Mouse (Mus musculus): ENCODE measurements around the gene Diablo. TPM values are rescaled to one million over a fixed set of nuclear protein-coding genes. Genes with fewer than 3 reads are reported as not detected.
A peak's percentile ranks its signal among the peaks of the same experiment; 100 is the strongest.

Diablo gene
- polyA plus RNA-seq, 1 experiment from 2014 or later = 137 TPM

GRCm38 (mm10) chr5:123528641-123529040 is 4.7 kb upstream of the Diablo start:
- Histone ChIP-seq H3K4me2 (ENCODE audit: low read length) (no peak overlapping the region), H3K27me3 (replicated peaks; ENCODE audit: control insufficient read depth, insufficient read depth, low read length) (no peaks in the 10 kb centered on the region), H3K27ac (ENCODE audit: low read depth, low read length) (no peak overlapping the region), H3K4me3 (ENCODE audit: low read depth, low read length) (no peak overlapping the region), H3K4me1 (ENCODE audit: control insufficient read depth, insufficient read depth, low read length) (no peaks in the 10 kb centered on the region), H3K9ac (ENCODE audit: low read length) (no peak overlapping the region), H3K9me3 (replicated peaks; ENCODE audit: control insufficient read depth, low read length) (no peaks in the 10 kb centered on the region), H3K36me3 (ENCODE audit: control insufficient read depth, insufficient read depth, low read length) (peaks cover 63% of the 10 kb centered on the region)
- 77% methylated on average over 7 of the region's 7 CpGs for WGBS
- DNase-seq (ENCODE audit: low spot score) = no peak
- no peak for ATAC-seq

- Histone ChIP-seq H3K36me3 (ENCODE audit: control insufficient read depth, insufficient read depth, low read length) (peaks cover 37% of the 10 kb centered on the region), H3K9me3 (replicated peaks; ENCODE audit: control insufficient read depth, low read length) (no peaks in the 10 kb centered on the region), H3K4me2 (ENCODE audit: low read length) (no peak overlapping the region), H3K27ac (ENCODE audit: low read depth, low read length) (no peak overlapping the region), H3K4me3 (ENCODE audit: low read depth, low read length) (no peak overlapping the region), H3K27me3 (replicated peaks; ENCODE audit: control insufficient read depth, insufficient read depth, low read length) (no peaks in the 10 kb centered on the region), H3K9ac (ENCODE audit: low read length) (no peak overlapping the region), H3K4me1 (ENCODE audit: control insufficient read depth, insufficient read depth, low read length) (peaks cover 10% of the 10 kb centered on the region)
- DNase-seq (ENCODE audit: low spot score) (no peak), ATAC-seq (no peak)
- WGBS = 88% methylated on average over 9 of the region's 9 CpGs
Measured at GRCm38 (mm10) chr5:123525916-123526495, 2.0 kb upstream of the Diablo start.

- no peaks in the 10 kb centered on the region for H3K9me3 ChIP-seq (replicated peaks; ENCODE audit: control insufficient read depth, low read length)
- ATAC-seq = no peak
- no peak for DNase-seq (ENCODE audit: low spot score)
- no peaks in the 10 kb centered on the region for H3K27me3 ChIP-seq (replicated peaks; ENCODE audit: control insufficient read depth, insufficient read depth, low read length)
- 85% methylated on average over 7 of the region's 7 CpGs for WGBS
- H3K36me3 ChIP-seq (ENCODE audit: control insufficient read depth, insufficient read depth, low read length) = peaks cover 30% of the 10 kb centered on the region
- H3K27ac ChIP-seq (ENCODE audit: low read depth, low read length) = peak within 1 kb of the TSS; percentile 65
- H3K9ac ChIP-seq (ENCODE audit: low read length) = peak within 1 kb of the TSS; percentile 79
- peak within 1 kb of the TSS; percentile 93 for H3K4me2 ChIP-seq (ENCODE audit: low read length)
- peaks cover 10% of the 10 kb centered on the region for H3K4me1 ChIP-seq (ENCODE audit: control insufficient read depth, insufficient read depth, low read length)
- peak within 1 kb of the TSS; percentile 90 for H3K4me3 ChIP-seq (ENCODE audit: low read depth, low read length)
Measured at GRCm38 (mm10) chr5:123525281-123525680, 1.3 kb upstream of the Diablo start, which contains the start of gene Gm49027. Gm49027 (minus strand) TSS chr5:123525488.

- DNase-seq (ENCODE audit: low spot score) = no peak
- 0% methylated on average over 15 of the region's 27 CpGs for WGBS
- Histone ChIP-seq H3K27me3 (replicated peaks; ENCODE audit: control insufficient read depth, insufficient read depth, low read length) (no peaks in the 10 kb centered on the region), H3K27ac (ENCODE audit: low read depth, low read length) (peak overlapping the region; percentile 65), H3K4me2 (ENCODE audit: low read length) (peak overlapping the region; percentile 93), H3K9me3 (replicated peaks; ENCODE audit: control insufficient read depth, low read length) (no peaks in the 10 kb centered on the region), H3K4me3 (ENCODE audit: low read depth, low read length) (peak overlapping the region; percentile 90), H3K9ac (ENCODE audit: low read length) (peak overlapping the region; percentile 79), H3K36me3 (ENCODE audit: control insufficient read depth, insufficient read depth, low read length) (peaks cover 29% of the 10 kb centered on the region), H3K4me1 (ENCODE audit: control insufficient read depth, insufficient read depth, low read length) (peaks cover 10% of the 10 kb centered on the region)
- ATAC-seq = peak; percentile 94
Measured at GRCm38 (mm10) chr5:123524393-123524750, 396 bp upstream of the Diablo start.

GRCm38 (mm10) chr5:123522166-123522565 is 1.8 kb downstream of the Diablo start:
- Histone ChIP-seq H3K36me3 (ENCODE audit: control insufficient read depth, insufficient read depth, low read length) (peaks cover 33% of the 10 kb centered on the region), H3K4me1 (ENCODE audit: control insufficient read depth, insufficient read depth, low read length) (peaks cover 10% of the 10 kb centered on the region)
- WGBS = 95% methylated on average over 1 of the region's 1 CpGs

GRCm38 (mm10) chr5:123521621-123522020 is 2.4 kb downstream of the Diablo start:
- H3K27ac ChIP-seq (ENCODE audit: low read depth, low read length) = no peak overlapping the region
- no peaks in the 10 kb centered on the region for H3K9me3 ChIP-seq (replicated peaks; ENCODE audit: control insufficient read depth, low read length)
- no peak overlapping the region for H3K4me2 ChIP-seq (ENCODE audit: low read length)
- ATAC-seq (no peak), DNase-seq (ENCODE audit: low spot score) (no peak)
- H3K4me1 ChIP-seq (ENCODE audit: control insufficient read depth, insufficient read depth, low read length) = peaks cover 10% of the 10 kb centered on the region
- peaks cover 36% of the 10 kb centered on the region for H3K36me3 ChIP-seq (ENCODE audit: control insufficient read depth, insufficient read depth, low read length)
- no peak overlapping the region for H3K9ac ChIP-seq (ENCODE audit: low read length)
- no peak overlapping the region for H3K4me3 ChIP-seq (ENCODE audit: low read depth, low read length)
- 81% methylated on average over 1 of the region's 1 CpGs for WGBS
- H3K27me3 ChIP-seq (replicated peaks; ENCODE audit: control insufficient read depth, insufficient read depth, low read length) = no peaks in the 10 kb centered on the region

More at GRCm38 (mm10) chr5:123522166-123522565, 1.8 kb downstream of the Diablo start:
- Histone ChIP-seq H3K27ac (ENCODE audit: low read depth, low read length) (no peak overlapping the region), H3K9ac (ENCODE audit: low read length) (no peak overlapping the region), H3K9me3 (replicated peaks; ENCODE audit: control insufficient read depth, low read length) (no peaks in the 10 kb centered on the region), H3K27me3 (replicated peaks; ENCODE audit: control insufficient read depth, insufficient read depth, low read length) (no peaks in the 10 kb centered on the region), H3K4me2 (ENCODE audit: low read length) (no peak overlapping the region), H3K4me3 (ENCODE audit: low read depth, low read length) (no peak overlapping the region)
- ATAC-seq (no peak), DNase-seq (ENCODE audit: low spot score) (no peak)

- H3K27ac ChIP-seq (ENCODE audit: low read depth, low read length) = no peak overlapping the region
- no peak overlapping the region for H3K4me2 ChIP-seq (ENCODE audit: low read length)
- H3K27me3 ChIP-seq (replicated peaks; ENCODE audit: control insufficient read depth, insufficient read depth, low read length) = no peaks in the 10 kb centered on the region
- H3K9ac ChIP-seq (ENCODE audit: low read length) = no peak overlapping the region
- H3K36me3 ChIP-seq (ENCODE audit: control insufficient read depth, insufficient read depth, low read length) = peaks cover 45% of the 10 kb centered on the region
- ATAC-seq = no peak
- H3K4me3 ChIP-seq (ENCODE audit: low read depth, low read length) = no peak overlapping the region
- peaks cover 10% of the 10 kb centered on the region for H3K4me1 ChIP-seq (ENCODE audit: control insufficient read depth, insufficient read depth, low read length)
- WGBS = 88% methylated on average over 9 of the region's 9 CpGs
- H3K9me3 ChIP-seq (replicated peaks; ENCODE audit: control insufficient read depth, low read length) = no peaks in the 10 kb centered on the region
- DNase-seq (ENCODE audit: low spot score) = no peak
Measured at GRCm38 (mm10) chr5:123520666-123521065, 3.3 kb downstream of the Diablo start.

- no peaks in the 10 kb centered on the region for H3K4me1 ChIP-seq (ENCODE audit: control insufficient read depth, insufficient read depth, low read length)
- H3K27me3 ChIP-seq (replicated peaks; ENCODE audit: control insufficient read depth, insufficient read depth, low read length) = no peaks in the 10 kb centered on the region
- 94% methylated on average over 5 of the region's 5 CpGs for WGBS
- H3K4me2 ChIP-seq (ENCODE audit: low read length) = no peak overlapping the region
- DNase-seq (ENCODE audit: low spot score) (no peak), ATAC-seq (no peak)
- H3K9me3 ChIP-seq (replicated peaks; ENCODE audit: control insufficient read depth, low read length) = no peaks in the 10 kb centered on the region
- H3K27ac ChIP-seq (ENCODE audit: low read depth, low read length) = no peak overlapping the region
- H3K36me3 ChIP-seq (ENCODE audit: control insufficient read depth, insufficient read depth, low read length) = peaks cover 81% of the 10 kb centered on the region
- H3K9ac ChIP-seq (ENCODE audit: low read length) = no peak overlapping the region
- no peak overlapping the region for H3K4me3 ChIP-seq (ENCODE audit: low read depth, low read length)
Measured at GRCm38 (mm10) chr5:123514871-123515270, 9.1 kb downstream of the Diablo start.

- no peak for ATAC-seq
- 80% methylated on average over 3 of the region's 3 CpGs for WGBS
- no peak for DNase-seq (ENCODE audit: low spot score)
- no peak overlapping the region for H3K4me2 ChIP-seq (ENCODE audit: low read length)
- no peaks in the 10 kb centered on the region for H3K9me3 ChIP-seq (replicated peaks; ENCODE audit: control insufficient read depth, low read length)
- peaks cover 4% of the 10 kb centered on the region for H3K4me1 ChIP-seq (ENCODE audit: control insufficient read depth, insufficient read depth, low read length)
- no peaks in the 10 kb centered on the region for H3K27me3 ChIP-seq (replicated peaks; ENCODE audit: control insufficient read depth, insufficient read depth, low read length)
- no peak overlapping the region for H3K4me3 ChIP-seq (ENCODE audit: low read depth, low read length)
- H3K27ac ChIP-seq (ENCODE audit: low read depth, low read length) = no peak overlapping the region
- H3K9ac ChIP-seq (ENCODE audit: low read length) = no peak overlapping the region
- H3K36me3 ChIP-seq (ENCODE audit: control insufficient read depth, insufficient read depth, low read length) = peaks cover 53% of the 10 kb centered on the region
Measured at GRCm38 (mm10) chr5:123512102-123512501, 11.9 kb downstream of the Diablo start.
